Mouse (Mus musculus) heart, embryonic 14.5 days (tissue): ENCODE results near the gene Sys1. TPM values are rescaled to one million over a fixed set of nuclear protein-coding genes. Genes with fewer than 3 reads are reported as not detected.

Source experiments
- ATAC-seq: fragments of 200-750 bp; cut with Nextera tagmentation; 2 replicates; pipeline ENCODE4 v1.8.0; 2017; ENCODE audit warnings: low read depth, moderate TSS enrichment; ENCODE audit not compliant: insufficient number of reproducible peaks, insufficient read depth, low FRiP score
- H3K27ac ChIP-seq, 2 experiments: fragments of 200-500 bp in 1 of 2; fragments of 300-500 bp in 1 of 2; sonication (generic) in 1 of 2; replicated peaks in 1 of 2; 2 replicates each; pipeline ENCODE4 v1.5.1; 2012 to 2014; ENCODE audit warnings: low read depth in 2 of 2, low read length in 2 of 2, control low read depth in 1 of 2, mild to moderate bottlenecking in 1 of 2, mixed read lengths in 1 of 2; ENCODE audit not compliant: control insufficient read depth in 1 of 2, insufficient read depth in 1 of 2
- H3K27me3 ChIP-seq: fragments of 300-500 bp; sonication (generic); 2 replicates; pipeline ENCODE4 v1.6.1; 2014; ENCODE audit warnings: mild to moderate bottlenecking, low read length, control low read depth; ENCODE audit not compliant: control insufficient read depth, insufficient read depth
- H3K36me3 ChIP-seq: fragments of 300-500 bp; sonication (generic); 2 replicates; pipeline ENCODE4 v1.6.1; 2014; ENCODE audit warnings: mild to moderate bottlenecking, control low read depth, low read length, mixed read lengths; ENCODE audit not compliant: control insufficient read depth, insufficient read depth
- H3K4me1 ChIP-seq, 2 experiments: fragments of 200-500 bp in 1 of 2; fragments of 300-500 bp in 1 of 2; sonication (generic) in 1 of 2; 2 replicates each; pipeline ENCODE4 v1.6.1; 2012 to 2014; ENCODE audit warnings: low read length in 2 of 2, control low read depth in 1 of 2, mixed read lengths in 1 of 2; ENCODE audit not compliant: control insufficient read depth in 2 of 2, insufficient read depth in 2 of 2
- H3K4me2 ChIP-seq: fragments of 300-500 bp; sonication (generic); 2 replicates; pipeline ENCODE4 v1.6.1; 2014; ENCODE audit warnings: mild to moderate bottlenecking, low read length
- H3K4me3 ChIP-seq, 2 experiments: fragments of 200-500 bp in 1 of 2; fragments of 300-500 bp in 1 of 2; sonication (generic) in 1 of 2; 2 replicates each; pipeline ENCODE4 v1.5.1; 2012 to 2014; ENCODE audit warnings: low read length in 2 of 2, mild to moderate bottlenecking in 2 of 2, control low read depth in 1 of 2, low read depth in 1 of 2, moderate library complexity in 1 of 2; ENCODE audit not compliant: control insufficient read depth in 1 of 2, insufficient read depth in 1 of 2
- H3K9ac ChIP-seq: fragments of 300-500 bp; sonication (generic); 2 replicates; pipeline ENCODE4 v1.6.1; 2014; ENCODE audit warnings: mild to moderate bottlenecking, low read length
- H3K9me3 ChIP-seq: fragments of 300-500 bp; sonication (generic); 2 replicates; pipeline ENCODE4 v1.6.1; 2016; ENCODE audit warnings: low read length, control low read depth; ENCODE audit not compliant: control insufficient read depth
- WGBS: fragments of 180-500 bp; shearing (Covaris S2); extraction: QIAGEN DNeasy Blood & Tissue Kit; methylation state at CpG from one replicate; pipeline ENCODE4 v1.1.7; 2014; 5-methylcytosine and 5-hydroxymethylcytosine counted together
- polyA plus RNA-seq: library from polyadenylated mRNA; unstranded; fragments of >200 nt; fragmentation: Nextera tagmentation; extraction: Ambion mirVana; gene quantifications from 2 replicates; pipeline ENCODE4 v1.2.1, GENCODE M21; 2014

The Sys1 gene
- polyA plus RNA-seq, 1 experiment from 2014 or later = 47.6 TPM

GRCm38 (mm10) chr2:164441155-164441554, 15.6 kb upstream of the Sys1 start:
- peak overlapping the region; percentile 86 for H3K4me2 ChIP-seq
- H3K9ac ChIP-seq = peak overlapping the region; percentile 87; the same call in 1 of the 2 replicates
- no peaks in the 10 kb centered on the region for H3K9me3 ChIP-seq
- ATAC-seq = no peak
- peaks cover 25 to 61% of the 10 kb centered on the region in 2 experiments for H3K4me1 ChIP-seq
- H3K4me3 ChIP-seq = peak overlapping the region; percentile 67 to 68
- H3K27ac ChIP-seq = no peak overlapping the region
- H3K27me3 ChIP-seq = no peaks in the 10 kb centered on the region
- no peaks in the 10 kb centered on the region for H3K36me3 ChIP-seq
- WGBS = 47% methylated on average over 8 of the region's 8 CpGs

GRCm38 (mm10) chr2:164441731-164442130, 15.0 kb upstream of the Sys1 start:
- no peaks in the 10 kb centered on the region for H3K9me3 ChIP-seq
- H3K4me1 ChIP-seq = peaks cover 20 to 55% of the 10 kb centered on the region in 2 experiments
- WGBS = 27% methylated on average over 7 of the region's 7 CpGs
- no peak overlapping the region for H3K27ac ChIP-seq
- no peak for ATAC-seq
- H3K36me3 ChIP-seq = no peaks in the 10 kb centered on the region
- peak overlapping the region; percentile 67 to 68 for H3K4me3 ChIP-seq
- peak overlapping the region; percentile 87 for H3K9ac ChIP-seq
- peak overlapping the region; percentile 86 for H3K4me2 ChIP-seq
- H3K27me3 ChIP-seq = no peaks in the 10 kb centered on the region

- Histone ChIP-seq H3K4me1 (peaks cover 16 to 48% of the 10 kb centered on the region in 2 experiments), H3K27ac (peak overlapping the region; percentile 72 to 74), H3K4me3 (peak overlapping the region; percentile 67 to 68), H3K4me2 (peak overlapping the region; percentile 86), H3K36me3 (no peaks in the 10 kb centered on the region), H3K27me3 (no peaks in the 10 kb centered on the region), H3K9ac (peak overlapping the region; percentile 87), H3K9me3 (no peaks in the 10 kb centered on the region)
- WGBS = 2% methylated on average over 29 of the region's 29 CpGs
- peak; percentile 66 for ATAC-seq
Observed at GRCm38 (mm10) chr2:164442315-164443050, 14.3 kb upstream of the Sys1 start.

- H3K9me3 ChIP-seq = no peaks in the 10 kb centered on the region
- WGBS = under 1% methylated on average over 25 of the region's 26 CpGs
- H3K4me3 ChIP-seq = peak overlapping the region; percentile 67 to 68
- peaks cover 16 to 44% of the 10 kb centered on the region in 2 experiments for H3K4me1 ChIP-seq
- no peaks in the 10 kb centered on the region for H3K36me3 ChIP-seq
- peak overlapping the region; percentile 72 to 74 for H3K27ac ChIP-seq
- H3K4me2 ChIP-seq = peak overlapping the region; percentile 86
- no peaks in the 10 kb centered on the region for H3K27me3 ChIP-seq
- ATAC-seq = peak; percentile 84
- peak overlapping the region; percentile 87 for H3K9ac ChIP-seq
Observed at GRCm38 (mm10) chr2:164443051-164443437, 13.7 kb upstream of the Sys1 start.

- 9% methylated on average over 18 of the region's 18 CpGs for WGBS
- peak within 1 kb of the TSS; percentile 86 for H3K4me2 ChIP-seq
- H3K9me3 ChIP-seq = no peaks in the 10 kb centered on the region
- no peaks in the 10 kb centered on the region for H3K36me3 ChIP-seq
- H3K4me1 ChIP-seq = peaks cover 14 to 41% of the 10 kb centered on the region in 2 experiments
- no peaks in the 10 kb centered on the region for H3K27me3 ChIP-seq
- H3K4me3 ChIP-seq = peak within 1 kb of the TSS; percentile 67 to 68
- peak within 1 kb of the TSS; percentile 87 for H3K9ac ChIP-seq
- peak within 1 kb of the TSS; percentile 72 to 74 for H3K27ac ChIP-seq
- no peak for ATAC-seq
Observed at GRCm38 (mm10) chr2:164443460-164444000, 13.2 kb upstream of the Sys1 start, which contains the start of gene Sdc4. TSS of gene Sdc4 (minus strand) at chr2:164443887.

- H3K27me3 ChIP-seq = no peaks in the 10 kb centered on the region
- no peaks in the 10 kb centered on the region for H3K36me3 ChIP-seq
- no peak for ATAC-seq
- no peak overlapping the region for H3K4me3 ChIP-seq
- H3K4me2 ChIP-seq = no peak overlapping the region
- WGBS = 81% methylated on average over 2 of the region's 2 CpGs
- peaks cover 17 to 42% of the 10 kb centered on the region in 2 experiments for H3K4me1 ChIP-seq
- no peak overlapping the region for H3K9ac ChIP-seq
- H3K9me3 ChIP-seq = no peaks in the 10 kb centered on the region
- H3K27ac ChIP-seq = no peak overlapping the region
Observed at GRCm38 (mm10) chr2:164444701-164445100, 12.1 kb upstream of the Sys1 start.

GRCm38 (mm10) chr2:164445399-164446085, 11.2 kb upstream of the Sys1 start:
- no peak overlapping the region for H3K4me3 ChIP-seq
- peaks cover 18 to 39% of the 10 kb centered on the region in 2 experiments for H3K4me1 ChIP-seq
- WGBS = 75% methylated on average over 3 of the region's 3 CpGs
- no peak overlapping the region for H3K9ac ChIP-seq
- H3K36me3 ChIP-seq = no peaks in the 10 kb centered on the region
- H3K9me3 ChIP-seq = peaks cover 5% of the 10 kb centered on the region; the same call in 1 of the 2 replicates
- H3K4me2 ChIP-seq = no peak overlapping the region
- H3K27me3 ChIP-seq = no peaks in the 10 kb centered on the region
- no peak overlapping the region for H3K27ac ChIP-seq
- no peak for ATAC-seq
